In the genomic region with DNA sequence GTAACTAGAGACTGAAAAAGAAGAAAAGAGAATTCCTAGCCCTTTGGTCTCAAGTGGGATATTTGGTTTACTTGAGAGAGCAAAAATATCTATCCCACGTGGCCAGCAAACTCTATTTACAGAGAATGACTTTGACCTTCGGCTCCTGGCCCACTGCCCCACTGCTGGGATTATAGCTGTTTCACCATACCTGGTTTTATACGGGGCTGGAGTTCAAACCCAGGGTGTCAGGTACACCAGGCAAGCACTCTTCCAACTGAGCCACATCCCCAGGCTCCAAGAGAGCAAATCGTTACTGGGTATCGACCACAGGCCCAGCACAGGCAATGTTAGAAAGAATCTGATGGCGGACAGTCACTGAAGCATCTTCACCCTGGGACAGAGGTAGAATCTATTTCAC, we compare ENCODE assay signal across 20 mouse cellular contexts. TPM values are rescaled to one million over a fixed set of nuclear protein-coding genes. Genes with fewer than 3 reads are reported as not detected.
DNase-seq lines count a peak whose midpoint lies in the region; ATAC-seq and TF ChIP-seq lines count a peak whose summit lies in the region.
"Had no signal": no experiment of that assay in that cellular context is flagged by ENCODE, and none has a peak within 500 bp of the region (broad histone marks: within the 10 kb centered on the region; RNA-seq: fewer than 3 reads in every experiment).

No protein-coding gene starts in this region.

- WGBS in liver, postnatal 0 days (ENCODE audit: insufficient replicate concordance), result 70% methylated on average over 6 of the region's 6 CpGs
- 70% methylated on average over 6 of the region's 6 CpGs for WGBS in liver, embryonic 11.5 days

- TF ChIP-seq EP300 in liver, postnatal 0 days (IDR thresholded peaks at IDR 0.05; ENCODE audit: low read depth), result 0 out of 2 replicates have a peak, but pooled peaks have one; percentile 15

- no peak overlapping the region for H3K27ac ChIP-seq in liver, postnatal 0 days (ENCODE audit: low read depth)
- H3K27ac ChIP-seq in liver, embryonic 11.5 days (ENCODE audit: low read depth, low read length), result no peak overlapping the region
- H3K27ac ChIP-seq: embryonic facial prominence, embryonic 10.5 days; forebrain, embryonic 13.5 days; gastrocnemius, adult 2 months; heart, embryonic 10.5 days; hindbrain, embryonic 12.5 days had no signal

- H3K36me3 ChIP-seq in liver, postnatal 0 days (replicated peaks; ENCODE audit: insufficient read depth, low read length), result no peaks in the 10 kb centered on the region
- H3K36me3 ChIP-seq in liver, embryonic 11.5 days (ENCODE audit: control insufficient read depth, insufficient read depth, low read length), result no peaks in the 10 kb centered on the region
- H3K36me3 ChIP-seq: embryonic facial prominence, embryonic 10.5 days; heart, embryonic 10.5 days; hindbrain, embryonic 12.5 days had no signal

- TF ChIP-seq CTCF in liver, postnatal 0 days (IDR thresholded peaks at IDR 0.05; ENCODE audit: low read depth), result no peak

- ATAC-seq in liver, postnatal 0 days, result peak; percentile 89
- ATAC-seq in liver, embryonic 11.5 days (replicated peaks; ENCODE audit: low FRiP score), result no peak
- ATAC-seq: forebrain, embryonic 13.5 days; forebrain, postnatal 0 days had no signal

- H3K4me1 ChIP-seq in liver, postnatal 0 days (ENCODE audit: insufficient read depth), result no peaks in the 10 kb centered on the region
- H3K4me1 ChIP-seq in liver, embryonic 11.5 days (replicated peaks; ENCODE audit: control insufficient read depth, insufficient read depth, low read length), result no peaks in the 10 kb centered on the region
- H3K4me1 ChIP-seq: embryonic facial prominence, embryonic 10.5 days; forebrain, embryonic 13.5 days; heart, embryonic 10.5 days; hindbrain, embryonic 12.5 days had no signal

- no peak overlapping the region for H3K9ac ChIP-seq in liver, postnatal 0 days (replicated peaks)
- no peak overlapping the region for H3K9ac ChIP-seq in liver, embryonic 11.5 days (ENCODE audit: low read depth, low read length)
- H3K9ac ChIP-seq: forebrain, embryonic 13.5 days; forebrain, postnatal 0 days; hindbrain, embryonic 12.5 days had no signal

- DNase-seq in heart, adult 11 months, result peak; percentile 75
- no peak for DNase-seq in heart, adult 8-10 months (ENCODE audit: low spot score)
- DNase-seq in kidney, postnatal 14 days, result peak; percentile 7
- no peak for DNase-seq in kidney, postnatal 10 days
- peak; percentile 51 for DNase-seq in liver, postnatal 0 days
- DNase-seq in liver, embryonic 11.5 days (ENCODE audit: low spot score), result no peak
- DNase-seq in gastrocnemius, adult 18-20 months (ENCODE audit: low spot score), result no peak
- DNase-seq: adrenal gland, postnatal 25 days; cerebellum, adult 18-20 months; cerebellum, adult 9-11 months; cerebellum, postnatal 36 days; forebrain, postnatal 0 days; gastrocnemius, adult 2 months; gastrocnemius, postnatal 25 days; heart, postnatal 10 days; heart, postnatal 4 days had no signal

- no peak overlapping the region for H3K4me2 ChIP-seq in liver, postnatal 0 days (ENCODE audit: low read depth, low read length)
- H3K4me2 ChIP-seq in liver, embryonic 11.5 days, result no peak overlapping the region
- H3K4me2 ChIP-seq: forebrain, embryonic 13.5 days; hindbrain, embryonic 12.5 days had no signal

- no peaks in the 10 kb centered on the region for H3K9me3 ChIP-seq in liver, postnatal 0 days (ENCODE audit: low read length)
- no peaks in the 10 kb centered on the region for H3K9me3 ChIP-seq in liver, embryonic 11.5 days (ENCODE audit: control insufficient read depth, low read length)
- H3K9me3 ChIP-seq: embryonic facial prominence, embryonic 10.5 days; forebrain, embryonic 13.5 days; heart, embryonic 10.5 days; hindbrain, embryonic 12.5 days had no signal

- H3K27me3 ChIP-seq in liver, postnatal 0 days (ENCODE audit: insufficient read depth, low read length), result no peaks in the 10 kb centered on the region
- no peaks in the 10 kb centered on the region for H3K27me3 ChIP-seq in liver, embryonic 11.5 days (replicated peaks; ENCODE audit: control insufficient read depth, insufficient read depth, low read length)
- H3K27me3 ChIP-seq: forebrain, embryonic 13.5 days; hindbrain, embryonic 12.5 days had no signal

- no peak overlapping the region for H3K4me3 ChIP-seq in liver, postnatal 0 days (ENCODE audit: low read depth, low read length)
- H3K4me3 ChIP-seq in liver, embryonic 11.5 days (ENCODE audit: low read depth, low read length), result no peak overlapping the region
- H3K4me3 ChIP-seq: embryonic facial prominence, embryonic 10.5 days; forebrain, embryonic 13.5 days; gastrocnemius, adult 2 months; heart, embryonic 10.5 days; hindbrain, embryonic 12.5 days had no signal

RNA-seq across cellular contexts. Expression of gene Camk1d, which starts 34.9 kb away (rescaled TPM):
- total RNA-seq in heart, adult 8-10 months (2022), result 1 to 10 TPM; 3.6 to 5.0 (median 4.3) TPM
- 2.0 and 2.2 TPM in 2 replicates for polyA plus RNA-seq in liver, postnatal 0 days (2015; fragmentation: Nextera tagmentation; extraction: Ambion mirVana)
- 1.0 and 1.4 TPM in 2 replicates for polyA plus RNA-seq in liver, embryonic 11.5 days (2014; fragmentation: Nextera tagmentation; extraction: Ambion mirVana)
- total RNA-seq in gastrocnemius, adult 18-20 months (2021), result 1 to 10 TPM in 1 of 2 experiments, under 1 TPM in 1; 0.82 to 2.0 TPM

Comparison
In these comparisons a context has a peak if more than half of its experiments do, and no peak if none do; other contexts are left out.
1. DNase-seq: peak in heart, adult 11 months (single experiment), kidney, postnatal 14 days (single experiment) and liver, postnatal 0 days (single experiment); none in heart, adult 8-10 months (single experiment), kidney, postnatal 10 days (single experiment), liver, embryonic 11.5 days (single experiment) and gastrocnemius, adult 18-20 months (single experiment).